Mouse (Mus musculus) heart, adult 2 months (tissue): Measurements from ENCODE around the gene Pbx2. TPM values are rescaled to one million over a fixed set of nuclear protein-coding genes. Genes with fewer than 3 reads are reported as not detected.

ENCODE experiments used
- DNase-seq, 2 experiments: peaks; one replicate each; pipeline ENCODE4 v3.0.0; 2021
- H3K27ac ChIP-seq: fragments of 200-600 bp; 2 replicates; pipeline ENCODE4 v1.8.1; 2022
- H3K27me3 ChIP-seq: fragments of 200-500 bp; 2 replicates; pipeline ENCODE4 v1.6.1; 2012; ENCODE audit warnings: mild to moderate bottlenecking, low read length, inconsistent platforms, mixed read lengths; ENCODE audit not compliant: control insufficient read depth, insufficient read depth
- H3K36me3 ChIP-seq: fragments of 200-500 bp; 2 replicates; pipeline ENCODE4 v1.6.1; 2012; ENCODE audit warnings: low read length, inconsistent platforms; ENCODE audit not compliant: control insufficient read depth, insufficient read depth
- H3K4me1 ChIP-seq: fragments of 200-500 bp; 2 replicates; pipeline ENCODE4 v1.6.1; 2011; ENCODE audit warnings: low read length; ENCODE audit not compliant: control insufficient read depth, insufficient read depth
- H3K4me3 ChIP-seq: fragments of 200-600 bp; 2 replicates; pipeline ENCODE4 v1.8.1; 2022
- H3K79me2 ChIP-seq: fragments of 200-500 bp; replicated peaks from 2 replicates; pipeline ENCODE4 v1.6.1; 2012; ENCODE audit warnings: mild to moderate bottlenecking, inconsistent platforms, low read length, moderate library complexity, mixed read lengths; ENCODE audit not compliant: control insufficient read depth, insufficient read depth
- H3K9ac ChIP-seq: fragments of 200-500 bp; 2 replicates; pipeline ENCODE4 v1.6.1; 2012; ENCODE audit warnings: low read depth, mild to moderate bottlenecking, control low read depth, inconsistent platforms, low read length, mixed read lengths
- CTCF ChIP-seq: fragments of 200-600 bp; IDR thresholded peaks from 2 replicates; pipeline ENCODE4 v1.8.1; 2022; ENCODE audit warnings: antibody characterized with exemption, mild to moderate bottlenecking, moderate library complexity
- EP300 ChIP-seq: fragments of 200-500 bp; IDR thresholded peaks from 2 replicates; pipeline ENCODE4 v1.6.1; 2011; ENCODE audit warnings: low read depth, low read length, control low read depth; ENCODE audit not compliant: insufficient read depth
- POLR2A ChIP-seq: fragments of 200-500 bp; IDR thresholded peaks from 2 replicates; pipeline ENCODE4 v1.6.1; 2011; ENCODE audit warnings: mild to moderate bottlenecking, low read depth, low read length, control low read depth; ENCODE audit not compliant: insufficient read depth
- WGBS: fragments of 180-500 bp; shearing (Covaris S2); methylation state at CpG from one replicate; pipeline ENCODE4 v1.1.7; 2018; 5-methylcytosine and 5-hydroxymethylcytosine counted together
- intact Hi-C: fragments of 180-260 bp; cut with DNase I; formaldehyde crosslinking; loops from one replicate; pipeline ENCODE4 v1.15.1; 2025
- polyA plus RNA-seq: library from polyadenylated mRNA; depleted of rRNA; stranded (reverse); fragments of >200 nt; gene quantifications from 2 replicates; pipeline ENCODE4 v1.2.3, GENCODE M21; 2012
- total RNA-seq, 2 experiments: library from RNA; stranded (reverse); gene quantifications; 2 replicates each; pipeline ENCODE4 v1.2.3; 2021

Gene Pbx2
- total and polyA plus RNA-seq, 3 experiments: 16.1 to 22.1 (median 18.4) TPM

GRCm38 (mm10) chr17:34626773-34627092 lies 35.7 kb downstream of the Pbx2 start:
- DNase-seq: peak in 1 of 2 experiments; percentile 45
- Histone ChIP-seq H3K79me2 (no peaks in the 10 kb centered on the region), H3K36me3 (no peaks in the 10 kb centered on the region), H3K27me3 (no peaks in the 10 kb centered on the region), H3K9ac (peak overlapping the region; percentile 74), H3K27ac (peak overlapping the region; percentile 95), H3K4me1 (peaks cover 5% of the 10 kb centered on the region), H3K4me3 (peak overlapping the region; percentile 73)
- 2% methylated on average over 18 of the region's 18 CpGs for WGBS
- intact Hi-C loops: loop anchor here (2.0 kb wide), 2 partner anchors 20 to 62 kb away; partner anchors contain the start of gene Notch4
- TF ChIP-seq CTCF (peak; percentile 63), POLR2A (no peak)

DNA sequence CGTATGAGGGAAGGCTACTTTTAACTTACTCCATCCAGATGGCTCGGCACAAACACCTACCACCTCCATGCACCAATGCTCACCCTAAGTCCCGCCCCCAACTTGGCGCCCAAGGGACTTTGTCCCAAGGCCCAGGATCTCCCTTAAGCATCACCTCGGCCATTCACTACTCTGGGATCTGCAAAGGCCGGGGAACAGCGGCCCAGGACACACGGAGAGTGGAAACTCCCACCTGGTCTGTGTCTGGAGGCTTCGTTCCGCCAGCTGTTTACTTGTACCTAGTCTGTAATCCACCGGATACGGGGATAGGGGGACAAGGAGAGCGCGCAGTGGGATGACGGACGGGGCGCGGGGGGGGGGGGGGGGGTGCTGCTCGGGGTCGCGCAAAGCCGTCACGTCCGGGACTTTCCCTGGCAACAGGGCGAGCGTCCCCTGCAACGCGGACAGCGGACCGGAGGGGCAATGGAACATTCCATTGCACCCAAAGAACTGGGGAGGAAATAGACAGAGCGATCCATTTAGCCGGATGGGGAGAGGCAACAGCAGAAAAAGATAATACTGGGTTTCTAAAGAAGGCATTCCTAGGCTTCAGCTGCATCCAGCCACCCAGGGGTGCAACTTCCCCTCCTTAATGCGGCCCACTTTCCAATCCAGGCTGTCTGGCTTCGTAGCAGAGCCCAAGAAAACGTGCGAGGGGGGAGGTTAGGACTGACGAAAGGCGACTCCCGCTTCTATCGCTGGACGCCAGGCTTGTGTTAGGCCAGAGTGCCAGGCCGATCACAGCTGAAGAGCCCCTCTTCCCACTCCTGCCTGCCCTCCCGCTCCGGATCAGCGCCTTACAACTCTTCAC lies 36.3 kb downstream of the Pbx2 start:
- Histone ChIP-seq H3K27ac (peak overlapping the region; percentile 95), H3K4me1 (peaks cover 5% of the 10 kb centered on the region), H3K4me3 (peak overlapping the region; percentile 73), H3K79me2 (no peaks in the 10 kb centered on the region), H3K9ac (peak overlapping the region; percentile 88), H3K36me3 (no peaks in the 10 kb centered on the region), H3K27me3 (no peaks in the 10 kb centered on the region)
- TF ChIP-seq EP300: no peak
- peak; percentile 67; the same call in 1 of the 2 replicates for TF ChIP-seq POLR2A
- no peak for TF ChIP-seq CTCF
- intact Hi-C loops: loop anchor here (2.0 kb wide), 2 partner anchors 21 to 63 kb away; partner anchors contain the start of gene Notch4
- WGBS: under 1% methylated on average over 41 of the region's 45 CpGs
- peak; percentile 89 to 91 for DNase-seq

GRCm38 (mm10) chr17:34627943-34628643 lies 37.0 kb downstream of the Pbx2 start, which contains the start of gene Ppt2:
Gene Ppt2, minus strand, starts transcription at chr17:34628510.
- H3K79me2 ChIP-seq: no peaks in the 10 kb centered on the region
- DNase-seq: peak; percentile 76 to 78
- H3K9ac ChIP-seq: peak within 1 kb of the TSS; percentile 88
- peak within 1 kb of the TSS; percentile 73 for H3K4me3 ChIP-seq
- intact Hi-C loops: loop anchor here (1.0 to 2.0 kb wide), 3 partner anchors 16 to 63 kb away; partner anchors contain the start of genes Fkbpl and Notch4
- H3K36me3 ChIP-seq: no peaks in the 10 kb centered on the region
- WGBS: 2% methylated on average over 29 of the region's 29 CpGs
- peaks cover 5% of the 10 kb centered on the region for H3K4me1 ChIP-seq
- TF ChIP-seq EP300: no peak
- TF ChIP-seq POLR2A: no peak
- TF ChIP-seq CTCF: no peak
- peak within 1 kb of the TSS; percentile 95 for H3K27ac ChIP-seq
- no peaks in the 10 kb centered on the region for H3K27me3 ChIP-seq

DNA sequence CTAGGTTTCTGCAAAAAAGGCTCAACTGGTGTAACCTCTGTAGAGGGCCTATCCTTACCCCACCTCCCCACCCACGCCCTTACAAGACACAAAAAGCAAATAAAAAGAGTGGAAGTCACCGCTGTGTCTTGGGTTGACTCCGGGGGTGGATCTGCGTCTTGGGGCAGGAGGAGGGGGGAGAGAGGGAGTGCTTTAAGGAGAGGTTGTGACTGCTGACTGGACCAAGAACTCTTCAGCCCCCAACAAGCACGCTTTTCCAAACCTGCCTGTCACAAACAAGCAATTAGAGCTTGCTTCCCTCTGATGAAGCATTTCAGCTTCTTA lies 37.5 kb downstream of the Pbx2 start:
- Histone ChIP-seq H3K27me3 (no peaks in the 10 kb centered on the region), H3K9ac (no peak overlapping the region), H3K36me3 (no peaks in the 10 kb centered on the region), H3K4me1 (peaks cover 5% of the 10 kb centered on the region), H3K4me3 (peak overlapping the region; percentile 73), H3K27ac (peak overlapping the region; percentile 95), H3K79me2 (no peaks in the 10 kb centered on the region)
- DNase-seq: no peak
- TF ChIP-seq POLR2A: no peak
- TF ChIP-seq EP300: no peak
- TF ChIP-seq CTCF: no peak
- intact Hi-C loops: loop anchor here (1.0 kb wide), 1 partner anchor 16 kb away; the partner anchor contains the start of gene Fkbpl
- 54% methylated on average over 5 of the region's 5 CpGs for WGBS

GRCm38 (mm10) chr17:34629221-34629751 lies 38.2 kb downstream of the Pbx2 start, which contains the start of gene Prrt1:
Gene Prrt1, plus strand, starts transcription at chr17:34629533.
- DNase-seq: no peak
- intact Hi-C loops: no loop called here

More at GRCm38 (mm10) chr17:34629221-34629751, 38.2 kb downstream of the Pbx2 start, which contains the start of gene Prrt1:
- H3K27me3 ChIP-seq: no peaks in the 10 kb centered on the region
- no peaks in the 10 kb centered on the region for H3K36me3 ChIP-seq
- TF ChIP-seq CTCF (no peak), POLR2A (0 out of 2 replicates have a peak, but pooled peaks have one; percentile 26)
- 23% methylated on average over 16 of the region's 16 CpGs for WGBS
- H3K4me3 ChIP-seq: peak within 1 kb of the TSS; percentile 73
- peaks cover 5% of the 10 kb centered on the region for H3K4me1 ChIP-seq
- peak within 1 kb of the TSS; percentile 88 for H3K9ac ChIP-seq
- peak within 1 kb of the TSS; percentile 95 for H3K27ac ChIP-seq
- H3K79me2 ChIP-seq: no peaks in the 10 kb centered on the region
